Mouse (Mus musculus): Measurements from ENCODE around the gene Zfp750. TPM values are rescaled to one million over a fixed set of nuclear protein-coding genes. Genes with fewer than 3 reads are reported as not detected.

Zfp750 gene
- polyA plus RNA-seq, 1 experiment, result not detected

GRCm38 (mm10) chr11:121543287-121543856 lies 24.2 kb upstream of the Zfp750 start:
- Histone ChIP-seq H3K4me1 (ENCODE audit: control insufficient read depth, insufficient read depth, insufficient read length, low read length) (peaks cover 41% of the 10 kb centered on the region), H3K27me3 (ENCODE audit: control insufficient read depth, insufficient read depth, low read length) (no peaks in the 10 kb centered on the region), H3K27ac (ENCODE audit: insufficient read depth, low read depth, low read length) (peak overlapping the region; percentile 92), H3K4me3 (ENCODE audit: low read depth, low read length) (no peak overlapping the region), H3K36me3 (ENCODE audit: control insufficient read depth, insufficient read depth, low read length) (no peaks in the 10 kb centered on the region)
- 31% methylated on average over 5 of the region's 5 CpGs for WGBS
- TF ChIP-seq POLR2A (IDR thresholded peaks at IDR 0.05; ENCODE audit: low read depth, low read length) (no peak), CTCF (IDR thresholded peaks at IDR 0.05; ENCODE audit: extremely low read depth, insufficient read length, insufficient replicate concordance, low read depth, low read length) (no peak)

- 84% methylated on average over 4 of the region's 4 CpGs for WGBS
- Histone ChIP-seq H3K27ac (ENCODE audit: insufficient read depth, low read depth, low read length) (no peak overlapping the region), H3K27me3 (ENCODE audit: control insufficient read depth, insufficient read depth, low read length) (no peaks in the 10 kb centered on the region), H3K4me1 (ENCODE audit: control insufficient read depth, insufficient read depth, insufficient read length, low read length) (peaks cover 33% of the 10 kb centered on the region), H3K36me3 (ENCODE audit: control insufficient read depth, insufficient read depth, low read length) (no peaks in the 10 kb centered on the region), H3K4me3 (ENCODE audit: low read depth, low read length) (no peak overlapping the region)
- TF ChIP-seq POLR2A (IDR thresholded peaks at IDR 0.05; ENCODE audit: low read depth, low read length) (no peak), CTCF (IDR thresholded peaks at IDR 0.05; ENCODE audit: extremely low read depth, insufficient read length, insufficient replicate concordance, low read depth, low read length) (no peak)
Observed at GRCm38 (mm10) chr11:121542471-121542870, 23.3 kb upstream of the Zfp750 start.

- 34% methylated on average over 3 of the region's 3 CpGs for WGBS
- H3K36me3 ChIP-seq (ENCODE audit: control insufficient read depth, insufficient read depth, low read length), result no peaks in the 10 kb centered on the region
- H3K27ac ChIP-seq (ENCODE audit: insufficient read depth, low read depth, low read length), result no peak overlapping the region
- TF ChIP-seq POLR2A (IDR thresholded peaks at IDR 0.05; ENCODE audit: low read depth, low read length), result no peak
- TF ChIP-seq CTCF (IDR thresholded peaks at IDR 0.05; ENCODE audit: extremely low read depth, insufficient read length, insufficient replicate concordance, low read depth, low read length), result no peak
- H3K27me3 ChIP-seq (ENCODE audit: control insufficient read depth, insufficient read depth, low read length), result no peaks in the 10 kb centered on the region
- peaks cover 5% of the 10 kb centered on the region; the same call in 1 of the 2 replicates for H3K4me1 ChIP-seq (ENCODE audit: control insufficient read depth, insufficient read depth, insufficient read length, low read length)
- H3K4me3 ChIP-seq (ENCODE audit: low read depth, low read length), result no peak overlapping the region
Observed at GRCm38 (mm10) chr11:121536528-121536927, 17.4 kb upstream of the Zfp750 start.

GRCm38 (mm10) chr11:121529747-121530146 lies 10.6 kb upstream of the Zfp750 start:
- Histone ChIP-seq H3K36me3 (ENCODE audit: control insufficient read depth, insufficient read depth, low read length) (no peaks in the 10 kb centered on the region), H3K4me3 (ENCODE audit: low read depth, low read length) (no peak overlapping the region), H3K4me1 (ENCODE audit: control insufficient read depth, insufficient read depth, insufficient read length, low read length) (no peaks in the 10 kb centered on the region), H3K27me3 (ENCODE audit: control insufficient read depth, insufficient read depth, low read length) (no peaks in the 10 kb centered on the region), H3K27ac (ENCODE audit: insufficient read depth, low read depth, low read length) (no peak overlapping the region)
- 90% methylated on average over 3 of the region's 3 CpGs for WGBS
- no peak for TF ChIP-seq POLR2A (IDR thresholded peaks at IDR 0.05; ENCODE audit: low read depth, low read length)
- no peak for TF ChIP-seq CTCF (IDR thresholded peaks at IDR 0.05; ENCODE audit: extremely low read depth, insufficient read length, insufficient replicate concordance, low read depth, low read length)

GRCm38 (mm10) chr11:121524191-121524590 lies 5.1 kb upstream of the Zfp750 start:
- Histone ChIP-seq H3K27ac (ENCODE audit: insufficient read depth, low read depth, low read length) (no peak overlapping the region), H3K27me3 (ENCODE audit: control insufficient read depth, insufficient read depth, low read length) (no peaks in the 10 kb centered on the region), H3K4me3 (ENCODE audit: low read depth, low read length) (no peak overlapping the region), H3K36me3 (ENCODE audit: control insufficient read depth, insufficient read depth, low read length) (no peaks in the 10 kb centered on the region), H3K4me1 (ENCODE audit: control insufficient read depth, insufficient read depth, insufficient read length, low read length) (no peaks in the 10 kb centered on the region)
- WGBS, result 86% methylated on average over 7 of the region's 7 CpGs
- TF ChIP-seq POLR2A (IDR thresholded peaks at IDR 0.05; ENCODE audit: low read depth, low read length) (no peak), CTCF (IDR thresholded peaks at IDR 0.05; ENCODE audit: extremely low read depth, insufficient read length, insufficient replicate concordance, low read depth, low read length) (no peak)

- Histone ChIP-seq H3K36me3 (ENCODE audit: control insufficient read depth, insufficient read depth, low read length) (no peaks in the 10 kb centered on the region), H3K4me1 (ENCODE audit: control insufficient read depth, insufficient read depth, insufficient read length, low read length) (peaks cover 3% of the 10 kb centered on the region; the same call in 1 of the 2 replicates), H3K4me3 (ENCODE audit: low read depth, low read length) (no peak overlapping the region), H3K27me3 (ENCODE audit: control insufficient read depth, insufficient read depth, low read length) (no peaks in the 10 kb centered on the region), H3K27ac (ENCODE audit: insufficient read depth, low read depth, low read length) (no peak overlapping the region)
- 85% methylated on average over 4 of the region's 4 CpGs for WGBS
- TF ChIP-seq POLR2A (IDR thresholded peaks at IDR 0.05; ENCODE audit: low read depth, low read length) (no peak), CTCF (IDR thresholded peaks at IDR 0.05; ENCODE audit: extremely low read depth, insufficient read length, insufficient replicate concordance, low read depth, low read length) (no peak)
Observed at GRCm38 (mm10) chr11:121522156-121522762, 3.1 kb upstream of the Zfp750 start.

- Histone ChIP-seq H3K27me3 (ENCODE audit: control insufficient read depth, insufficient read depth, low read length) (no peaks in the 10 kb centered on the region), H3K27ac (ENCODE audit: insufficient read depth, low read depth, low read length) (no peak overlapping the region), H3K4me3 (ENCODE audit: low read depth, low read length) (no peak overlapping the region), H3K4me1 (ENCODE audit: control insufficient read depth, insufficient read depth, insufficient read length, low read length) (peaks cover 7% of the 10 kb centered on the region; the same call in 1 of the 2 replicates), H3K36me3 (ENCODE audit: control insufficient read depth, insufficient read depth, low read length) (no peaks in the 10 kb centered on the region)
- no peak for TF ChIP-seq POLR2A (IDR thresholded peaks at IDR 0.05; ENCODE audit: low read depth, low read length)
- TF ChIP-seq CTCF (IDR thresholded peaks at IDR 0.05; ENCODE audit: extremely low read depth, insufficient read length, insufficient replicate concordance, low read depth, low read length), result no peak
- 86% methylated on average over 2 of the region's 2 CpGs for WGBS
Observed at GRCm38 (mm10) chr11:121520761-121521160, 1.6 kb upstream of the Zfp750 start.

Data from small intestine, adult 2 months (tissue).